Mouse (Mus musculus) NIH3T3 (cell line): ENCODE results near the gene Vmn2r12.
"Not testable (repeated sequence)": the region's sequence is repeated elsewhere in the genome, so short reads cannot be mapped to it uniquely, and the experiment has no call there.

Source experiments
- DNase-seq: peaks from one replicate; pipeline ENCODE4 v3.0.0-alpha.2; 2012; ENCODE audit warnings: low read depth

Gene Vmn2r12

DNA sequence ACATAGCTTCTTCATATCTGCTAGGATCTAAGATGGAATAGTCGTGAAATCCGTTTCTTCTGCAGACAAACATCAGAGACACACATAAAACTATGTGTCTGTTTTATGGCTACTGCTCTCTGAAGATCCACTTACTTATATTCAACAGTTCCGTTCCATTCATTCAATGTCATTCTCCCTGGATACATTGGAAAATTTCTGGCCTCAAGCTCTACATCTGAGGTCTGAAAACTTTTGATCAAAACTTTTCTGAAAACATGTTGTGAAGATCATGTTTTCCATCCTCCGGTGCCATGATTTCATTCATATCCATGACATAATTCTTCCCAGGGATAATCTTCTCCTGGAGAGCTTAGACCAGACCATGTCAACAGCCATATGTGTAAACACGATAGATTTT is at the start of gene Vmn2r12:
Gene Vmn2r12, minus strand, starts transcription at position 101 of the 400 bp plus-strand sequence.
- not testable (repeated sequence) for DNase-seq

DNA sequence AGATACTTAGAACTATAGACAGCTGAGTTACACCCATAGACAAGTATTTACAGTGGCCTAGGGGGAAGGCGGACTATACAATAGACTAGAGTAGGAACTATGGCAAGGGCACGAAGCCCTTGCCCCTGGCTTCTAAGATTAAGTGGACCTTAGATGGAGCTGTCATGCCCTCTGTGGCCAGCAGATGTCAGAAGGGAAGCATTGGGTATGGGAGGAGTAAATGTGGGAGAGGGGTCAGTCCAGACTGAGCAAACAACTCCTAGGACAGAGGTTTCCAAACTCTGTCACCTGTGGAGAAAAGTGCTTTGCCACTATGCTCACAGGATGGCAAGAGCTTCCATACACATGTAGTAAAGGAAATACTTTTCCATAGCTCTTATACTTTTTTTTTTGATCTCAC is 41.8 kb upstream of the Vmn2r12 start:
- no peak for DNase-seq

DNA sequence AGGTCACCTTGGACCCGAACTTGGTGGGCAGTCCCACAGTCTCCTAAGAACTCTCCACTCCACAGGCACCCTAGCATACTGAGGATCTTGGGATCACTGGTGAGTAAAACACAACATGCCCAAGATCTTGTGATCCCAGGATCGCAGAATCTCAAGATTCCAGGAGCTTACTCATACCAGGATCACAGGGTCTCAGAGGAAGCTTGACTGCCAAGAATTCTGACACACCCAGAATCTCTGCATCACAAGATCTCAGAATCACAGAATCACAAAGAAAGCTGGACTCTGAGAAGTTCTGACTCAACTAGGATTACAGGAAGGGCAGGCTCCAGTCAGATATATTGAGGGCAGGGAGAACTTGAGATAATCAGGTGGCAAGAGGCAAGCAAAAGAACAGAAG is 39.0 kb upstream of the Vmn2r12 start:
- peak; percentile 82 for DNase-seq

DNA sequence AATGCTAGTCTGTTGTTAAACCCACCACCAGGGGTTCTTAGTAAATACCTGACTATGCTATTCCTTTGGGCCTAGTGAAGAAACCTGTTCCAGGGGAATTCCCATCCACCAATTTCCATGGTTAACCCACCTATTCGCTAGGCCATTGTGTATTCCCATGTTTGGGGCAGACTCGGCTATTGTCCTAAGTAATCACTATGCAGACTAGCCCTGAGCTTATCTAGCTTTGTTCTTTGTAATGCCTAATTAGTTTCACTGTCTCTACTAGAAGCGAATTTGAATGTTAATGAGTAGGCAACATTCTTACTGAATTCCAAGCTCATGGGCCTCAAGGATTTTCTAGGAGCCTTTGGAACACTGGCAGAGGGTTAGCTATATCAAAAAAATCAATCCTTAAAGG is 1.3 kb downstream of the Vmn2r12 start:
- DNase-seq: not testable (repeated sequence)

DNA sequence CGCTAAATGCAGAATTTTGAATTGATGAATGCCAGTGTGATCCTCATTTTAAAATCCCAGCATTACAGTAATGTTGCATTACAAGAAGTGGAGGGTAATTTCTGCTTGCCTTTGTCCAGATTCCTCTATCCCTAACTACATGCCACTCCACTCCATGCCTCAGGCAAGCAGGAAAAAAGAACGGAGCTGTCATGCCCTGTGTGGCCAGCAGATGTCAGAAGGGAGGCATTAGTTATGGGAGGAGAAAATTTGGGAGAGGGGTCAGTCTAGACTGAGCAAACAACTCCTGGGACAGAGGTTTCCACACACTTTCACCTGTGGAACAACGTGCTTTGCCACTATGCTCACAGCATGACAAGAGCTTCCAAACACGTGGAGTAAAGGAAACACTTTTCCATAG is 25.7 kb downstream of the Vmn2r12 start:
- DNase-seq: peak; percentile 57

DNA sequence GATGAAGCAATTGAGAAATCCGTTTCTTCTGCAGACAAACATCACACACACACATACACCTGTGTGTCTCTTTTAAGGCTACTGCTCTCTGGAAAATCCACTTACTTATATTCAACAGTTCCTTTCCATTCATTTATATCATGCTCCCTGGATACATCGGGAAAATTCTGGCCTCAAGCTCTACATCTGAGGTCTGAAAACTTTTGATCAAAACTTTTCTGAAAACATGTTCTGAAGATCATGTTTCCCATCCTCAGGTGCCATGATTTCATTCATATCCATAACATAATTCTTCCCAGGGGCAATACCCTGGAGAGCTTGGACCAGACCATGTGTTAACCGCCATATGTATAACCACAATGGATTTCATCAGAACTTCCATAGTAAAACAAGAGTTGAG is 38.3 kb downstream of the Vmn2r12 start, which contains the start of gene Vmn2r11:
Gene Vmn2r11, minus strand, starts transcription at position 101 of the 400 bp plus-strand sequence.
- DNase-seq: not testable (repeated sequence)

DNA sequence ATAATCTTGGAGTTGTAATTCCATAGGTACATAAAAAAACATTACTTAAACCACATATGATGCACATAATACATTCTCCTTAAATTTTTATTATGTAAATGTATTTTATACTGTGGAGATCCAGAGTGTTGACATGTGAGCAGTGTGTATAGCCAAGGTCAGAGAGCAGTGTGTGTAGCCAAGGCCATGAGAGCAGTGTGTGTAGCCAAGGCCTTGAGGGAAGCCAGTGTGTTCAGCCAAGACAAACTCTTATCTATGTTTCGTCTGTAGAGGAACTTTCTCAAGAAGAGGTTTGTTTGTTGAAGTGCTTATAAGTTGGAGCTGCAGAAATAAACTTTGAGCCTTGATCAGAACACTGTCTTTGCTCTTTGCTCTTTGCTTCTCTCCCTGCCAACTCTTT is 42.5 kb downstream of the Vmn2r12 start:
- DNase-seq: peak; percentile 66
